Mouse (Mus musculus): Measurements from ENCODE around the gene Vtcn1. TPM values are rescaled to one million over a fixed set of nuclear protein-coding genes. Genes with fewer than 3 reads are reported as not detected.

The Vtcn1 gene
- polyA plus RNA-seq, 1 experiment from 2014 or later: not detected

- H3K9me3 ChIP-seq (ENCODE audit: control insufficient read depth, low read length): no peaks in the 10 kb centered on the region
- no peak overlapping the region for H3K27ac ChIP-seq (replicated peaks; ENCODE audit: low read depth, low read length)
- H3K36me3 ChIP-seq (ENCODE audit: control insufficient read depth, insufficient read depth, low read length): no peaks in the 10 kb centered on the region
- H3K4me1 ChIP-seq (ENCODE audit: control insufficient read depth, insufficient read depth, low read length): no peaks in the 10 kb centered on the region
- H3K4me3 ChIP-seq (replicated peaks; ENCODE audit: low read depth, low read length): no peak overlapping the region
- H3K4me2 ChIP-seq (ENCODE audit: low read length): no peak overlapping the region
- ATAC-seq (ENCODE audit: low FRiP score, low TSS enrichment) (no peak), DNase-seq (no peak)
- no peaks in the 10 kb centered on the region for H3K27me3 ChIP-seq (ENCODE audit: control insufficient read depth, insufficient read depth, low read length)
- 65% methylated on average over 6 of the region's 6 CpGs for WGBS
- H3K9ac ChIP-seq (replicated peaks; ENCODE audit: low read length): no peak overlapping the region
Observed at GRCm38 (mm10) chr3:100895500-100895899, 70.2 kb downstream of the Vtcn1 start.

GRCm38 (mm10) chr3:100906128-100906527 is 80.9 kb downstream of the Vtcn1 start:
- Histone ChIP-seq H3K4me1 (ENCODE audit: control insufficient read depth, insufficient read depth, low read length) (no peaks in the 10 kb centered on the region), H3K9me3 (ENCODE audit: control insufficient read depth, low read length) (no peaks in the 10 kb centered on the region), H3K4me2 (ENCODE audit: low read length) (no peak overlapping the region), H3K27me3 (ENCODE audit: control insufficient read depth, insufficient read depth, low read length) (no peaks in the 10 kb centered on the region), H3K4me3 (replicated peaks; ENCODE audit: low read depth, low read length) (no peak overlapping the region), H3K9ac (replicated peaks; ENCODE audit: low read length) (no peak overlapping the region), H3K36me3 (ENCODE audit: control insufficient read depth, insufficient read depth, low read length) (no peaks in the 10 kb centered on the region), H3K27ac (replicated peaks; ENCODE audit: low read depth, low read length) (no peak overlapping the region)
- DNase-seq (no peak), ATAC-seq (ENCODE audit: low FRiP score, low TSS enrichment) (no peak)
- 84% methylated on average over 6 of the region's 6 CpGs for WGBS

GRCm38 (mm10) chr3:100906916-100907315 is 81.7 kb downstream of the Vtcn1 start:
- DNase-seq: no peak
- WGBS: 34% methylated on average over 3 of the region's 3 CpGs
- ATAC-seq (ENCODE audit: low FRiP score, low TSS enrichment): no peak

GRCm38 (mm10) chr3:100908594-100908993 is 83.3 kb downstream of the Vtcn1 start:
- no peak for ATAC-seq (ENCODE audit: low FRiP score, low TSS enrichment)
- H3K4me1 ChIP-seq (ENCODE audit: control insufficient read depth, insufficient read depth, low read length): no peaks in the 10 kb centered on the region
- no peaks in the 10 kb centered on the region for H3K36me3 ChIP-seq (ENCODE audit: control insufficient read depth, insufficient read depth, low read length)
- 82% methylated on average over 6 of the region's 6 CpGs for WGBS
- H3K4me3 ChIP-seq (replicated peaks; ENCODE audit: low read depth, low read length): no peak overlapping the region
- no peak overlapping the region for H3K4me2 ChIP-seq (ENCODE audit: low read length)
- H3K27me3 ChIP-seq (ENCODE audit: control insufficient read depth, insufficient read depth, low read length): no peaks in the 10 kb centered on the region
- DNase-seq: no peak
- H3K9ac ChIP-seq (replicated peaks; ENCODE audit: low read length): no peak overlapping the region
- H3K27ac ChIP-seq (replicated peaks; ENCODE audit: low read depth, low read length): no peak overlapping the region
- no peaks in the 10 kb centered on the region for H3K9me3 ChIP-seq (ENCODE audit: control insufficient read depth, low read length)

More at GRCm38 (mm10) chr3:100906916-100907315, 81.7 kb downstream of the Vtcn1 start:
- H3K9ac ChIP-seq (replicated peaks; ENCODE audit: low read length): no peak overlapping the region
- no peak overlapping the region for H3K4me3 ChIP-seq (replicated peaks; ENCODE audit: low read depth, low read length)
- H3K27ac ChIP-seq (replicated peaks; ENCODE audit: low read depth, low read length): no peak overlapping the region
- no peaks in the 10 kb centered on the region for H3K27me3 ChIP-seq (ENCODE audit: control insufficient read depth, insufficient read depth, low read length)
- no peaks in the 10 kb centered on the region for H3K4me1 ChIP-seq (ENCODE audit: control insufficient read depth, insufficient read depth, low read length)
- H3K36me3 ChIP-seq (ENCODE audit: control insufficient read depth, insufficient read depth, low read length): no peaks in the 10 kb centered on the region
- H3K9me3 ChIP-seq (ENCODE audit: control insufficient read depth, low read length): no peaks in the 10 kb centered on the region
- no peak overlapping the region for H3K4me2 ChIP-seq (ENCODE audit: low read length)

- DNase-seq (no peak), ATAC-seq (ENCODE audit: low FRiP score, low TSS enrichment) (no peak)
- no peaks in the 10 kb centered on the region for H3K36me3 ChIP-seq (ENCODE audit: control insufficient read depth, insufficient read depth, low read length)
- H3K27me3 ChIP-seq (ENCODE audit: control insufficient read depth, insufficient read depth, low read length): no peaks in the 10 kb centered on the region
- no peak overlapping the region for H3K27ac ChIP-seq (replicated peaks; ENCODE audit: low read depth, low read length)
- no peaks in the 10 kb centered on the region for H3K9me3 ChIP-seq (ENCODE audit: control insufficient read depth, low read length)
- H3K4me3 ChIP-seq (replicated peaks; ENCODE audit: low read depth, low read length): no peak overlapping the region
- no peaks in the 10 kb centered on the region for H3K4me1 ChIP-seq (ENCODE audit: control insufficient read depth, insufficient read depth, low read length)
- WGBS: 72% methylated on average over 5 of the region's 5 CpGs
- H3K9ac ChIP-seq (replicated peaks; ENCODE audit: low read length): no peak overlapping the region
- H3K4me2 ChIP-seq (ENCODE audit: low read length): no peak overlapping the region
Observed at GRCm38 (mm10) chr3:100910621-100911020, 85.4 kb downstream of the Vtcn1 start.

- Histone ChIP-seq H3K27ac (replicated peaks; ENCODE audit: low read depth, low read length) (no peak overlapping the region), H3K4me2 (ENCODE audit: low read length) (no peak overlapping the region), H3K9me3 (ENCODE audit: control insufficient read depth, low read length) (no peaks in the 10 kb centered on the region), H3K27me3 (ENCODE audit: control insufficient read depth, insufficient read depth, low read length) (no peaks in the 10 kb centered on the region), H3K36me3 (ENCODE audit: control insufficient read depth, insufficient read depth, low read length) (no peaks in the 10 kb centered on the region), H3K4me3 (replicated peaks; ENCODE audit: low read depth, low read length) (no peak overlapping the region), H3K9ac (replicated peaks; ENCODE audit: low read length) (no peak overlapping the region), H3K4me1 (ENCODE audit: control insufficient read depth, insufficient read depth, low read length) (no peaks in the 10 kb centered on the region)
- DNase-seq: no peak
- WGBS: 89% methylated on average over 9 of the region's 9 CpGs
- no peak for ATAC-seq (ENCODE audit: low FRiP score, low TSS enrichment)
Observed at GRCm38 (mm10) chr3:100911026-100911425, 85.8 kb downstream of the Vtcn1 start.

- Histone ChIP-seq H3K4me1 (ENCODE audit: control insufficient read depth, insufficient read depth, low read length) (no peaks in the 10 kb centered on the region), H3K36me3 (ENCODE audit: control insufficient read depth, insufficient read depth, low read length) (no peaks in the 10 kb centered on the region), H3K9ac (replicated peaks; ENCODE audit: low read length) (no peak overlapping the region), H3K4me2 (ENCODE audit: low read length) (no peak overlapping the region), H3K27me3 (ENCODE audit: control insufficient read depth, insufficient read depth, low read length) (no peaks in the 10 kb centered on the region), H3K4me3 (replicated peaks; ENCODE audit: low read depth, low read length) (no peak overlapping the region), H3K27ac (replicated peaks; ENCODE audit: low read depth, low read length) (no peak overlapping the region), H3K9me3 (ENCODE audit: control insufficient read depth, low read length) (no peaks in the 10 kb centered on the region)
- DNase-seq (no peak), ATAC-seq (ENCODE audit: low FRiP score, low TSS enrichment) (no peak)
- 79% methylated on average over 7 of the region's 7 CpGs for WGBS
Observed at GRCm38 (mm10) chr3:100911498-100912213, 86.4 kb downstream of the Vtcn1 start.

GRCm38 (mm10) chr3:100916844-100917243 is 91.6 kb downstream of the Vtcn1 start:
- no peaks in the 10 kb centered on the region for H3K4me1 ChIP-seq (ENCODE audit: control insufficient read depth, insufficient read depth, low read length)
- no peak overlapping the region for H3K9ac ChIP-seq (replicated peaks; ENCODE audit: low read length)
- ATAC-seq (ENCODE audit: low FRiP score, low TSS enrichment) (no peak), DNase-seq (peak; percentile 88)
- H3K27ac ChIP-seq (replicated peaks; ENCODE audit: low read depth, low read length): no peak overlapping the region
- H3K27me3 ChIP-seq (ENCODE audit: control insufficient read depth, insufficient read depth, low read length): no peaks in the 10 kb centered on the region
- no peak overlapping the region for H3K4me2 ChIP-seq (ENCODE audit: low read length)
- H3K4me3 ChIP-seq (replicated peaks; ENCODE audit: low read depth, low read length): no peak overlapping the region
- WGBS: 22% methylated on average over 7 of the region's 7 CpGs
- no peaks in the 10 kb centered on the region for H3K36me3 ChIP-seq (ENCODE audit: control insufficient read depth, insufficient read depth, low read length)
- H3K9me3 ChIP-seq (ENCODE audit: control insufficient read depth, low read length): no peaks in the 10 kb centered on the region

GRCm38 (mm10) chr3:100920611-100921140 is 95.4 kb downstream of the Vtcn1 start:
- DNase-seq: no peak
- no peak for ATAC-seq (ENCODE audit: low FRiP score, low TSS enrichment)
- no peak overlapping the region for H3K27ac ChIP-seq (replicated peaks; ENCODE audit: low read depth, low read length)
- peaks cover 15% of the 10 kb centered on the region for H3K4me1 ChIP-seq (ENCODE audit: control insufficient read depth, insufficient read depth, low read length)
- WGBS: 81% methylated on average over 9 of the region's 9 CpGs
- H3K4me2 ChIP-seq (ENCODE audit: low read length): no peak overlapping the region
- H3K36me3 ChIP-seq (ENCODE audit: control insufficient read depth, insufficient read depth, low read length): 0 out of 2 replicates have a peak, but pooled peaks cover 3% of the 10 kb centered on the region
- no peaks in the 10 kb centered on the region for H3K27me3 ChIP-seq (ENCODE audit: control insufficient read depth, insufficient read depth, low read length)
- H3K4me3 ChIP-seq (replicated peaks; ENCODE audit: low read depth, low read length): no peak overlapping the region
- H3K9ac ChIP-seq (replicated peaks; ENCODE audit: low read length): no peak overlapping the region
- H3K9me3 ChIP-seq (ENCODE audit: control insufficient read depth, low read length): no peaks in the 10 kb centered on the region

Measured in midbrain, embryonic 14.5 days (tissue).